Mouse (Mus musculus) heart, postnatal 0 days (tissue): ENCODE measurements around the gene Pip5k1b. TPM values are rescaled to one million over a fixed set of nuclear protein-coding genes. Genes with fewer than 3 reads are reported as not detected.
A peak's percentile ranks its signal among the peaks of the same experiment; 100 is the strongest.

Experiments used
- ATAC-seq: fragments of 200-750 bp; cut with Nextera tagmentation; 2 replicates; pipeline ENCODE4 v1.8.0; 2017; ENCODE audit warnings: low read depth, moderate number of reproducible peaks, moderate library complexity; ENCODE audit not compliant: insufficient read depth
- DNase-seq: peaks from one replicate; pipeline ENCODE4 v3.0.0-alpha.2; 2016; ENCODE audit warnings: low spot score
- H3K27ac ChIP-seq: fragments of 300-500 bp; sonication (generic); 2 replicates; pipeline ENCODE4 v1.5.1; 2014; ENCODE audit warnings: low read depth, mild to moderate bottlenecking
- H3K27me3 ChIP-seq: fragments of 300-500 bp; sonication (generic); 2 replicates; pipeline ENCODE4 v1.6.1; 2014; ENCODE audit warnings: low read length, mixed read lengths; ENCODE audit not compliant: control insufficient read depth, insufficient read depth
- H3K36me3 ChIP-seq: fragments of 300-500 bp; sonication (generic); replicated peaks from 2 replicates; pipeline ENCODE4 v1.6.1; 2014; ENCODE audit warnings: low read length, mixed read lengths; ENCODE audit not compliant: control insufficient read depth, insufficient read depth
- H3K4me1 ChIP-seq: fragments of 300-500 bp; sonication (generic); 2 replicates; pipeline ENCODE4 v1.6.1; 2014; ENCODE audit warnings: antibody characterized with exemption; ENCODE audit not compliant: control insufficient read depth, insufficient read depth
- H3K4me2 ChIP-seq: fragments of 300-500 bp; sonication (generic); 2 replicates; pipeline ENCODE4 v1.6.1; 2014; ENCODE audit warnings: low read depth, mild to moderate bottlenecking, low read length, moderate library complexity
- H3K4me3 ChIP-seq: fragments of 300-500 bp; sonication (generic); 2 replicates; pipeline ENCODE4 v1.5.1; 2014; ENCODE audit warnings: low read depth, low read length
- H3K9ac ChIP-seq: fragments of 300-500 bp; sonication (generic); replicated peaks from 2 replicates; pipeline ENCODE4 v1.6.1; 2014; ENCODE audit warnings: low read depth, low read length, mixed read lengths
- H3K9me3 ChIP-seq: fragments of 300-500 bp; sonication (generic); replicated peaks from 2 replicates; pipeline ENCODE4 v1.6.1; 2016; ENCODE audit warnings: low read length; ENCODE audit not compliant: control insufficient read depth
- CTCF ChIP-seq: IDR thresholded peaks from 2 replicates; pipeline ENCODE4 v1.5.1; 2016; ENCODE audit warnings: antibody characterized with exemption, control low read depth, low read depth
- EP300 ChIP-seq: IDR thresholded peaks from 2 replicates; pipeline ENCODE4 v1.6.1; 2016; ENCODE audit warnings: antibody characterized with exemption, low read depth
- WGBS: fragments of 180-500 bp; shearing (Covaris S2); extraction: QIAGEN DNeasy Blood & Tissue Kit; methylation state at CpG from one replicate; pipeline ENCODE4 v1.1.7; 2014; 5-methylcytosine and 5-hydroxymethylcytosine counted together
- polyA plus RNA-seq: library from polyadenylated mRNA; unstranded; fragments of >200 nt; fragmentation: Nextera tagmentation; extraction: Ambion mirVana; gene quantifications from 2 replicates; pipeline ENCODE4 v1.2.1, GENCODE M21; 2015
- total RNA-seq: library from RNA; depleted of rRNA; stranded (reverse); fragments of >200 nt; gene quantifications from 2 replicates; pipeline ENCODE4 v1.2.3, GENCODE M21; 2014; ENCODE audit warnings: low replicate concordance

Pip5k1b gene
- total and polyA plus RNA-seq, 2 experiments from 2014 or later: 14.0 to 19.2 TPM

DNA sequence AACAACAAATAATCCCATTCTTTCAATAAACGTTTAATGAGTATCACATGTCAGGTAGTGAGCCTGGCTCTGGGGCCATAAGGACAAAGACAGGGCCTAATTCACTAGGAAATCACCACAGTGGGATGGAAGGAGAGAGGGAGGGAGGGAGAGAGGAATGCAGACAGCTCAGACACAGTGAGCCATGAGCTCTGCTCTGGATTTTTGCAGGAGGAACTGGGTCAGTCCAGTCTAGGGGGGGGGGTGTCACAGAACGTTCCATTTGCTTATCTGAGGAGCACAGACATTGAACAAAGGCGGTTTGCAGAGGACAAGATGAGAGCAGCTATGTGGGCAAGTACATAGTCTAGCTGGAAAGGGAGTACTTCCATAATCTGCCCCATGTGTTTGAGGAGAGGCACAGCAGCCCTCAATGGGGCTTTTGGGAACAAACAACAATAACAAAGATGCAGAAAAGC is 103.2 kb downstream of the Pip5k1b start:
- Histone ChIP-seq H3K4me2 (no peak overlapping the region), H3K4me3 (no peak overlapping the region), H3K27me3 (no peaks in the 10 kb centered on the region), H3K9ac (no peak overlapping the region), H3K9me3 (no peaks in the 10 kb centered on the region), H3K4me1 (peaks cover 18% of the 10 kb centered on the region), H3K36me3 (no peaks in the 10 kb centered on the region), H3K27ac (peak overlapping the region; percentile 72)
- WGBS: 7% methylated on average over 3 of the region's 3 CpGs
- ATAC-seq (peak; percentile 84), DNase-seq (peak; percentile 57)
- TF ChIP-seq CTCF (no peak), EP300 (no peak; the same call in 1 of the 2 replicates)

DNA sequence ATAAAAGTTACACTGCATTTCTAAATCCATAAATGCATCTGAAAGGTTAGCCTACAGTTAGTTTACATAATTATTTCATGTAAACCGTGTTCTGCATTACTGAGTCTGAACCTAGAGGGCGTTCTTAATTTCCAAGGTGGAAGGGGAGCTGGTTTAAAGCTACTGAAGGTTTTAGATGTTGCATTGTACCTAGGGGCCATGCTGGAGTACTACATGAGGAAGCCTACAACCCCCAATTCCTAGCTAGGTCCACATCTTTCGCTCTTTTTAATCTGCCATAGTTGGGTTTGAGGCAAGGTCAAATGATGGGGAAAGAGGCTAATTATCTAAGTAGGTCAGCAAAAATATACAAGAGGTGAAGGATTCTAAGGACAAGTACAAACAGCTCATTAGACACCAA is 104.0 kb downstream of the Pip5k1b start:
- 0 out of 2 replicates have a peak, but pooled peaks cover 12% of the 10 kb centered on the region for H3K4me1 ChIP-seq
- no peak for ATAC-seq
- TF ChIP-seq EP300 (no peak), CTCF (0 out of 2 replicates have a peak, but pooled peaks have one; percentile 5)
- H3K27me3 ChIP-seq: no peaks in the 10 kb centered on the region
- DNase-seq: no peak
- H3K36me3 ChIP-seq: no peaks in the 10 kb centered on the region
- WGBS: 86% methylated on average over 3 of the region's 3 CpGs
- no peak overlapping the region for H3K9ac ChIP-seq
- no peak overlapping the region for H3K4me3 ChIP-seq
- no peak overlapping the region for H3K4me2 ChIP-seq
- H3K9me3 ChIP-seq: no peaks in the 10 kb centered on the region
- H3K27ac ChIP-seq: peak overlapping the region; percentile 72

DNA sequence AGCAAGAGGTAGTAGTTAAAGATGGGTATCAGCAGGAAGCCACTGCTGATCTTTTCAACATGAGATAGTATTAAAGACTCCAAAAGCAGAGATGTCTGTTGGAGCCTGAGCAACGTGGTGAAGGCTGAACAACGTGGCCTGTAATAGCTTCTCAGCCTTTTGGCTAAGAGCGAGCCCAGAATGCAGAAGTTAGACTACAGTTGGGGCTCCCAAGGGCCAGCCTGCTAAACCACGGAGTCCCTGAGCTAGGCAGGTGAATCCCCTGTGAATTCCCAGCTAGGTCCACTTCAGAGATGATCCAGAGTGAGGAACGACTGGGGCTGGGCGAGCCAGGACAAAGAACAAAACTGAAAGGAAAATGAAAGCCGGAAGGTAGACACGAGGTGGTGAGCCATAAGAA is 104.9 kb downstream of the Pip5k1b start:
- Histone ChIP-seq H3K4me1 (0 out of 2 replicates have a peak, but pooled peaks cover 5% of the 10 kb centered on the region), H3K36me3 (no peaks in the 10 kb centered on the region), H3K4me2 (no peak overlapping the region), H3K27me3 (no peaks in the 10 kb centered on the region), H3K9me3 (no peaks in the 10 kb centered on the region), H3K9ac (no peak overlapping the region), H3K4me3 (no peak overlapping the region), H3K27ac (no peak overlapping the region)
- DNase-seq (no peak), ATAC-seq (no peak)
- WGBS: 90% methylated on average over 8 of the region's 8 CpGs
- no peak for TF ChIP-seq EP300
- no peak for TF ChIP-seq CTCF

DNA sequence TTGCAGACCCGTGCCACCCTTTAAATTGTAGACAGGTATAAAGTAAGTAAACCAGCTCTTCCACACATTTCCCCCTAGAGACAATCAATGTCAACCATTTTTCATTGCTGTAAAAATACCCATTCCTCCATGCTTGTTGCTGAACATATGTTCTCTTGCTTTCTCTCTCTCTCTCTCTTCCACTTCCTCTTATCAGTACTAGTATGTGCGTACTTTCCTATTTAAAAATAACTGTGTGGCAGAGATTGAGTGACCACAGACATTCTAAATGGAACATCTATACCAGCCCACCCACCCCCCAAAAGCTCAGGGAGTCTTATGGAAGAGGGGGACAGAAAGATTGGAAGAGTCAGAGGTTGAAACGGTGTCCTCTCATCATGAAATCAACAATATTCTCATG is 111.3 kb downstream of the Pip5k1b start:
- Histone ChIP-seq H3K9me3 (no peaks in the 10 kb centered on the region), H3K27ac (peak overlapping the region; percentile 67), H3K9ac (no peak overlapping the region), H3K4me2 (peak overlapping the region; percentile 18; the same call in 1 of the 2 replicates), H3K4me3 (no peak overlapping the region), H3K27me3 (no peaks in the 10 kb centered on the region), H3K4me1 (peaks cover 8% of the 10 kb centered on the region), H3K36me3 (peaks cover 7% of the 10 kb centered on the region; the same call in 1 of the 2 replicates)
- TF ChIP-seq EP300 (no peak), CTCF (no peak)
- 42% methylated on average over 3 of the region's 3 CpGs for WGBS
- DNase-seq (no peak), ATAC-seq (no peak)

DNA sequence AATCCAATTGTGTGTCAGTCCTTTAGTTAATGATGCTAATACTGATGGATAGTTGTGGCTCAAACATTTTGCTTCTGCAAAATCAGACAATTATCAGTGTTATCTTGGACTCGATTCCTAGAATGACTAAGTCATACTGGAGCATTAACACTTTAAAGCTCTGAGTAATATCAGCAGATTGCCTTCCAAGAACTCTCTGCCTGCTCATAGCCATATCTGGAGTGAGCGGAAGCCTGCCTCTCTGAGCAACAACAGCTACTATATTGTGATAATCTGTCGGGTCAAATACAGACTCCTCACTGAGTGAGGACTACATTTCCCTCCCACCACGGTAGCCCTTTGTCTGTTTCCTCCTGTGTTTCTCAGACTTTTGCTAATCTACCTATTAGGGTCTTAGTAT is 116.0 kb downstream of the Pip5k1b start:
- Histone ChIP-seq H3K4me3 (no peak overlapping the region), H3K9ac (no peak overlapping the region), H3K9me3 (no peaks in the 10 kb centered on the region), H3K4me1 (peaks cover 8% of the 10 kb centered on the region), H3K4me2 (no peak overlapping the region), H3K36me3 (peaks cover 7% of the 10 kb centered on the region; the same call in 1 of the 2 replicates), H3K27ac (no peak overlapping the region), H3K27me3 (no peaks in the 10 kb centered on the region)
- ATAC-seq: no peak
- TF ChIP-seq EP300 (no peak), CTCF (no peak)
- WGBS: 16% methylated on average over 4 of the region's 4 CpGs
- no peak for DNase-seq

DNA sequence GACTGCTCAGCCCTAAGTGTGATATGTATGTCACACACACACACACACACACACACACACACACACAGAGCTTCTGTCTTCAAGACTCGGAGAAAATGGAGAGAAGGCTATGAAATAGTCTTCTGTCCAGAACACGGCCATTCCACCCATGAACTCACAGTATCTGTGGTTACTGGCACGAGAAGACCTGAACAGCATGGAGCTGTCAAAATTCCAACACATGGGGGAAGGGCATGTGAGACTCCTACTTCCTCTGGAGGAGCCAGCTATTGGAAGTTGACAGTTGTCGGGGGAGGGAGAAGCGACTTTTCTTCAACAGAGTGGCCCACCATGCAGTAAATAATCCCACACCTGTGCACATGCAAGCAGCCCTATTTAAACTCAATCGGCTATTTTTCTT is 121.4 kb downstream of the Pip5k1b start:
- no peak overlapping the region for H3K4me2 ChIP-seq
- H3K4me3 ChIP-seq: no peak overlapping the region
- ATAC-seq (no peak), DNase-seq (no peak)
- no peaks in the 10 kb centered on the region for H3K36me3 ChIP-seq
- no peak overlapping the region for H3K27ac ChIP-seq
- peaks cover 8% of the 10 kb centered on the region; the same call in 1 of the 2 replicates for H3K4me1 ChIP-seq
- 55% methylated on average over 6 of the region's 6 CpGs for WGBS
- no peak for TF ChIP-seq CTCF
- TF ChIP-seq EP300: no peak
- no peak overlapping the region for H3K9ac ChIP-seq
- H3K27me3 ChIP-seq: no peaks in the 10 kb centered on the region
- no peaks in the 10 kb centered on the region for H3K9me3 ChIP-seq
